Mouse (Mus musculus): Measurements from ENCODE around the gene Nkd1. TPM values are rescaled to one million over a fixed set of nuclear protein-coding genes. Genes with fewer than 3 reads are reported as not detected.

Gene Nkd1
- polyA plus RNA-seq, 1 experiment, result 143 TPM

DNA sequence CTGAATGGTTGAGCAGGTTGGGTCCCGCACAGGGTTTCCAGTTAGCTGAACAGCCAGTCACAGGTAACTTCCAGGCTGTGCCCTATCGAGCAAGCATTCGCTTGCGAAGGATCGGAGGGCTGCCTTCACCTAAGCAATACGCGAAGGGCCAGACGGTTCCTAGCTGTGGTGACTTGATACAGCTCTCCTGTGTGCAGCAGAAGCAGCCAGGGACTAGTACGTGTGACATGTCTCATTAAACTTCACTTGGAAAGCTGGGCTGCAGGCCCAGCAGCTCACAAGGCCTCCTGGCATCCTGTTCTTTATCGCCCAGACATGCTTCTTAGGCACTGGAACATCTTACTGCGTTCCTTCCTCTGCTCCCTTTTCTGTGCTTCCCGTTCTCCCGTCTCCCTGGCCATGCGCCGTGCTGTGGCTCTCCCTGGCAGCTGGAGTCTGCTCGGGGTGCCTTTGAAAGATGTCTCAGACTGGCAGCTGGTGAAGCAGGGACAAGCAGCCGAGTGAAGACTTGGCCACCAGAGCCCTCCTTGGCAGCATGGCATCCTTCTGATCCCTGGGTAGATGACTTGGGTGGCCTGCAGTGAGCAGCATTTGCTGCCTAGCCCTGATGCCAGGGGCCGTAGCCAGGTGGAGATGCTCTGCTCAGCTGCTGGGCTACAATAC, 58.6 kb downstream of the Nkd1 start:
- Histone ChIP-seq H3K4me1 (ENCODE audit: control insufficient read depth, insufficient read depth, low read length) (peaks cover 16% of the 10 kb centered on the region; the same call in 1 of the 2 replicates), H3K4me3 (replicated peaks; ENCODE audit: extremely low read depth, low read depth, low read length) (no peak overlapping the region)
- TF ChIP-seq POLR2A (IDR thresholded peaks at IDR 0.05; ENCODE audit: borderline replicate concordance, extremely low read depth, low read depth, low read length) (no peak), CTCF (IDR thresholded peaks at IDR 0.05; ENCODE audit: insufficient read depth, low read length) (no peak)
- DNase-seq, result no peak
- WGBS, result 62% methylated on average over 18 of the region's 18 CpGs

GRCm38 (mm10) chr8:88580785-88581184, 59.6 kb downstream of the Nkd1 start:
- DNase-seq, result no peak

GRCm38 (mm10) chr8:88583863-88584262, 62.7 kb downstream of the Nkd1 start:
- Histone ChIP-seq H3K4me1 (ENCODE audit: control insufficient read depth, insufficient read depth, low read length) (peaks cover 9% of the 10 kb centered on the region; the same call in 1 of the 2 replicates), H3K4me3 (replicated peaks; ENCODE audit: extremely low read depth, low read depth, low read length) (no peak overlapping the region)
- WGBS, result 76% methylated on average over 3 of the region's 3 CpGs
- no peak for DNase-seq
- TF ChIP-seq POLR2A (IDR thresholded peaks at IDR 0.05; ENCODE audit: borderline replicate concordance, extremely low read depth, low read depth, low read length) (no peak), CTCF (IDR thresholded peaks at IDR 0.05; ENCODE audit: insufficient read depth, low read length) (no peak)

More at GRCm38 (mm10) chr8:88580785-88581184, 59.6 kb downstream of the Nkd1 start:
- 52% methylated on average over 7 of the region's 7 CpGs for WGBS
- TF ChIP-seq CTCF (IDR thresholded peaks at IDR 0.05; ENCODE audit: insufficient read depth, low read length) (no peak), POLR2A (IDR thresholded peaks at IDR 0.05; ENCODE audit: borderline replicate concordance, extremely low read depth, low read depth, low read length) (no peak)
- peaks cover 16% of the 10 kb centered on the region; the same call in 1 of the 2 replicates for H3K4me1 ChIP-seq (ENCODE audit: control insufficient read depth, insufficient read depth, low read length)
- H3K4me3 ChIP-seq (replicated peaks; ENCODE audit: extremely low read depth, low read depth, low read length), result no peak overlapping the region

DNA sequence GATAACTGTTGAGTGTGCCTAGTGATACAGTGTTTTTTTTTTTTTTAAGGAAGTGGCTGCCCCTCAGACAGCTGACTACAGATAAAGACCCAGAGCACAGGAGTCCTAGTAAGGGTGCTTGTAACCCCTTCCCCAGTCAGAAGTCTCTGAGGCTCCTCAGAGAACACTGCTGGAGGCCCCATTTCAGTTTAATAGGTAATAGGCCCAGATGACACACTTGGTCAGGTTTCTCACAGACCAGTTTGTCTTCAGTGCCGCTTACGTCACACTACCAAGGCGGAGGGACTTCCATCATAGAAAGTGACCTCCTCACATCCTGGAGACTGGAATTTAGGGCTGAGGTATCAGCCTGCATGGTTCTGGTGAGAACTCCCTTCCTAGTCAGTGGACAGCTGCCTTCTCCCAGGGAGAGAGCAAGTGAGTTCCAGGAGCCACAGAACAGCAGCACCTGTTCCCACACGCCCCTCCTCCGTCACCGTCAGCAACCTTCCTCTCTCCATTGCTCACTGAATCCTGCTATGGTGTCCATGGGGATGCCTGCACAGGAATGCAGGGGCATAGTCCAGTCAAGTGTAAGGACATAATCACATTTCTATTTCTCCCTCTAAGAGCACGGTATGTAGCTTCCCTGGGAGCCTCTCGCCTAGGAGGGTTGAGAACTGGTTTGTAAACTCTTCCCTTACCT, 67.2 kb downstream of the Nkd1 start:
- Histone ChIP-seq H3K4me1 (ENCODE audit: control insufficient read depth, insufficient read depth, low read length) (no peaks in the 10 kb centered on the region), H3K4me3 (replicated peaks; ENCODE audit: extremely low read depth, low read depth, low read length) (no peak overlapping the region)
- TF ChIP-seq POLR2A (IDR thresholded peaks at IDR 0.05; ENCODE audit: borderline replicate concordance, extremely low read depth, low read depth, low read length) (no peak), CTCF (IDR thresholded peaks at IDR 0.05; ENCODE audit: insufficient read depth, low read length) (no peak)
- WGBS, result 93% methylated on average over 8 of the region's 8 CpGs
- DNase-seq, result no peak

DNA sequence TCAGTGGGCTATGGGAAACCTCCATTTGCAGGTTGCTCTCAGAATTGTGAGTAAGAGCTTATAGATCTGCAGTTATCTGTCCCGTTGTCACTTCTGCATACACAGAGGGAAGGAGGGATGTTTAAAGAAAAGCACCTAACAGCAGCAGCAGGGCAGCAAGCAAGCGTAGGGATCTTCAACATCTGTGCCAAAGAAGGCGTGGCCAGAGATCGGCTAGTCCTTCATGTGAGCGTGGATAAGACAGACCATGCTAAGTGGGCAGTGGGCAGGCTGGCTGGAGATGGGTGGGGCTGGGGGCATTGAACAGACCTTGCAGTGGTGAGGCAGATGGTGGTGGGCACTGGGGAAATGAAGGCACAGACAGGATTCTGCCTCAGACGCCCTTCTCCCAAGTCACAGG, 69.1 kb downstream of the Nkd1 start:
- TF ChIP-seq CTCF (IDR thresholded peaks at IDR 0.05; ENCODE audit: insufficient read depth, low read length) (no peak), POLR2A (IDR thresholded peaks at IDR 0.05; ENCODE audit: borderline replicate concordance, extremely low read depth, low read depth, low read length) (no peak)
- Histone ChIP-seq H3K4me1 (ENCODE audit: control insufficient read depth, insufficient read depth, low read length) (no peaks in the 10 kb centered on the region), H3K4me3 (replicated peaks; ENCODE audit: extremely low read depth, low read depth, low read length) (no peak overlapping the region)
- WGBS, result 56% methylated on average over 6 of the region's 6 CpGs
- DNase-seq, result no peak

DNA sequence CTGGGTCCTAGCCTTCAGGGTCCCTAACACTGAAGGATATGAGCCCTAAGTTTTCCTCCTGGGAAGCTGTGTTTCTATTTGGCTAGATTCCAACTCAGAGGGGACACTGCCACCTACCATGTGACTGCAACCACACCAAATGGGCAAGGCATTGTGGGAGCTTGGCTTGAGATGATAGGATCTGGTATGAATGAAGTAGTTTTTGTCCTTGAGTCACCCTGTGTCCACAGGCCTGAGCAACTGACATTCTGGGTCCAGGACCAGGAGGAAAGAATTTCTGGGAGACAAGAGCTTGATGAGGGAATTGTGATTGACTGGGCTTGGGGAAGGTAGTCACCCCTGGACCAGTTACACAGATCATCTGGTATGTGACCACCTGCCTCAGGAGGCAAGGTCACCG, 72.8 kb downstream of the Nkd1 start:
- no peak for DNase-seq
- Histone ChIP-seq H3K4me1 (ENCODE audit: control insufficient read depth, insufficient read depth, low read length) (no peaks in the 10 kb centered on the region), H3K4me3 (replicated peaks; ENCODE audit: extremely low read depth, low read depth, low read length) (no peak overlapping the region)
- no peak for TF ChIP-seq POLR2A (IDR thresholded peaks at IDR 0.05; ENCODE audit: borderline replicate concordance, extremely low read depth, low read depth, low read length)
- no peak for TF ChIP-seq CTCF (IDR thresholded peaks at IDR 0.05; ENCODE audit: insufficient read depth, low read length)
- 97% methylated on average over 1 of the region's 1 CpGs for WGBS

DNA sequence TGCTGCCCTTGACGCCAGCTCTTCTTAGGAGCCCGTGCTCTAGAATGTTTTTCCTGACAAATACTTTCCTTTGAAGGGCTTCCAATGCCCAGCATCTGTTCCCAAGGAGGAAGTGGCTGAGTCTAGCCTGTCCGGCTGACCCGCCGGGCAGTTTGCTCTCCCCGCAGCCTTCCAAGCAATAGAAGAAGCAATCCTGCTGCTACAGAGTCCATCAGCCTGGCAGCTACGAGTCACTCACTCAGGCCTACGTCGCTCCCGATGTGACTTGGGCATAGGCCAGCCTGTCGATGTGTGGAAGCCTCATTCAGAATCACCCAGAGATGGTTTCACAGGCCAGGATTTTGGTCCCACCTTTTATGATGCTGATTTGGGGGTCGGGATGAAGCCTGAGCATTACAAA, 74.9 kb downstream of the Nkd1 start:
- Histone ChIP-seq H3K4me3 (replicated peaks; ENCODE audit: extremely low read depth, low read depth, low read length) (no peak overlapping the region), H3K4me1 (ENCODE audit: control insufficient read depth, insufficient read depth, low read length) (no peaks in the 10 kb centered on the region)
- WGBS, result 56% methylated on average over 12 of the region's 12 CpGs
- no peak for DNase-seq
- no peak for TF ChIP-seq CTCF (IDR thresholded peaks at IDR 0.05; ENCODE audit: insufficient read depth, low read length)

DNA sequence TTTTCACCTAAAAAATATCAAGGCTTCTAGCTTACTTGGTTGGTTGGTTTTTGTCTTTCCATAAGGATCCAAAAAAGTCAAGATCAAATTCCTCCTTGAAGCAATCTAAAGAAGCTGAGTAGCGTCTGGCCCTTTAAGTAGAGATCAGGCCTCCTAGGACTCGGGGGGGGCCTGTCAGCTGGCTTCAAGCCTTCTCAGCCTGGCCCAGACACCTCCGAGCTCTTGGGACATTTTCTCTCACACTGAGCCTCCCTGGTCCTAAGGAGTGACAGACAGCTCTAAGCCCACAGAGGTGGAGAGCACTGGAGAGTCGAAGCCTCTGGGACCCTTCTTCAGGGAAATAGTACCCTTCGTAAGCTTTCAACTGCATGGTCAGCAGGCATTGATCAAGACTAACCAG, 77.4 kb downstream of the Nkd1 start:
- H3K4me3 ChIP-seq (replicated peaks; ENCODE audit: extremely low read depth, low read depth, low read length), result no peak overlapping the region
- no peak for DNase-seq
- TF ChIP-seq POLR2A (IDR thresholded peaks at IDR 0.05; ENCODE audit: borderline replicate concordance, extremely low read depth, low read depth, low read length) (no peak), CTCF (IDR thresholded peaks at IDR 0.05; ENCODE audit: insufficient read depth, low read length) (no peak)
- H3K4me1 ChIP-seq (ENCODE audit: control insufficient read depth, insufficient read depth, low read length), result no peaks in the 10 kb centered on the region
- WGBS, result 54% methylated on average over 5 of the region's 5 CpGs

- Histone ChIP-seq H3K4me3 (replicated peaks; ENCODE audit: extremely low read depth, low read depth, low read length) (no peak overlapping the region), H3K4me1 (ENCODE audit: control insufficient read depth, insufficient read depth, low read length) (no peaks in the 10 kb centered on the region)
- no peak for TF ChIP-seq CTCF (IDR thresholded peaks at IDR 0.05; ENCODE audit: insufficient read depth, low read length)
- TF ChIP-seq POLR2A (IDR thresholded peaks at IDR 0.05; ENCODE audit: borderline replicate concordance, extremely low read depth, low read depth, low read length), result no peak
- DNase-seq, result no peak
- WGBS, result 87% methylated on average over 7 of the region's 7 CpGs
These were observed 78.3 kb downstream of the Nkd1 start for GRCm38 (mm10) chr8:88599491-88599890.

DNA sequence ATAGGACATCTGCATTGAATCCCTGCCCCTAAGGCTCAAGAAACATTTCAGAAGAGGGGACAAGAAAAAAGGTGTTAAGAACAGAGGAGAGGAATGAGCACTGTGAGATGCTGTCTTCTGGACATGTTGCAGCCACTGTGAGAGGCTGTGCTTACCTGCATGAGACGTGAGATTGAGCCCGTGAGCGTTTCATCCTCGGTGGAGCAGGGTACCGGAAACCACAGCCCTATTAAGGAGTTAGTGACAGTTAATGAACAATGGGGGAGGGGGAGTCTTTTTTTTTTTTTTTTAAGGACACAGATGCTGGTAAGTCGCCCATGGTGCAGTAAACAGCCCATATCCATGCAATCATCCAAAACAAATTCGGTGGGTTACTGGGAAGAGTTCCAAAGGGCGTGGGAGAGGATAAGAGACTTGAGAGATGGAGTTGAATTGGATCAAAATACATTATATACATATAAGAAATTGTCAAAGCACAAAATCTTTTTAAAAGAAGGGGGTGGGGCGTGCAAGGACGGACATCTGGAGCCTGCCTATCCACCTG, 82.4 kb downstream of the Nkd1 start:
- no peak for DNase-seq
- WGBS, result 22% methylated on average over 10 of the region's 10 CpGs
- Histone ChIP-seq H3K4me1 (ENCODE audit: control insufficient read depth, insufficient read depth, low read length) (no peaks in the 10 kb centered on the region), H3K4me3 (replicated peaks; ENCODE audit: extremely low read depth, low read depth, low read length) (no peak overlapping the region)
- TF ChIP-seq POLR2A (IDR thresholded peaks at IDR 0.05; ENCODE audit: borderline replicate concordance, extremely low read depth, low read depth, low read length) (no peak), CTCF (IDR thresholded peaks at IDR 0.05; ENCODE audit: insufficient read depth, low read length) (no peak)

All from lung, adult 2 months (tissue).